12 mouse cellular contexts compared by ENCODE assay signal in genomic region chr10:60815059-60815458, GRCm38 (mm10). TPM values are rescaled to one million over a fixed set of nuclear protein-coding genes. Genes with fewer than 3 reads are reported as not detected.
DNase-seq lines count a peak whose midpoint lies in the region; ATAC-seq and TF ChIP-seq lines count a peak whose summit lies in the region.
"Had no signal": no experiment of that assay in that cellular context is flagged by ENCODE, and none has a peak within 500 bp of the region (broad histone marks: within the 10 kb centered on the region; RNA-seq: fewer than 3 reads in every experiment).

No protein-coding gene starts in this region.

- no peaks in the 10 kb centered on the region for H3K9me3 ChIP-seq in intestine, embryonic 14.5 days (ENCODE audit: control insufficient read depth, low read length)
- no peaks in the 10 kb centered on the region for H3K9me3 ChIP-seq in intestine, postnatal 0 days (ENCODE audit: control insufficient read depth)
- no peaks in the 10 kb centered on the region for H3K9me3 ChIP-seq in intestine, embryonic 16.5 days (ENCODE audit: control insufficient read depth, low read length)

- no peaks in the 10 kb centered on the region for H3K27me3 ChIP-seq in cerebellum, adult 2 months (ENCODE audit: control insufficient read depth, insufficient read depth, low read length)
- H3K27me3 ChIP-seq in intestine, embryonic 14.5 days (replicated peaks; ENCODE audit: control insufficient read depth, insufficient read depth, low read length) = no peaks in the 10 kb centered on the region
- no peaks in the 10 kb centered on the region for H3K27me3 ChIP-seq in intestine, postnatal 0 days (replicated peaks; ENCODE audit: control insufficient read depth, insufficient read depth, low read length)
- H3K27me3 ChIP-seq in C2C12 (ENCODE audit: control insufficient read depth, insufficient read depth, insufficient read length) = no peaks in the 10 kb centered on the region
- no peaks in the 10 kb centered on the region for H3K27me3 ChIP-seq in intestine, embryonic 16.5 days (replicated peaks; ENCODE audit: control insufficient read depth, insufficient read depth, low read length)
- H3K27me3 ChIP-seq: Patski had no signal

- intact Hi-C loops in gastrocnemius, postnatal 36 days (cut with DNase I) = no loop called here

- peaks cover 92% of the 10 kb centered on the region for H3K79me2 ChIP-seq in C2C12 (ENCODE audit: control insufficient read depth, insufficient read depth)

- peak overlapping the region; percentile 17; the same call in 1 of the 2 replicates for H3K27ac ChIP-seq in cerebellum, adult 2 months (ENCODE audit: insufficient read depth, low read length)
- H3K27ac ChIP-seq in intestine, embryonic 14.5 days (ENCODE audit: low read depth) = peak overlapping the region; percentile 69
- no peak overlapping the region for H3K27ac ChIP-seq in intestine, postnatal 0 days (ENCODE audit: low read depth, low read length)
- H3K27ac ChIP-seq in intestine, embryonic 16.5 days (ENCODE audit: low read length) = peak overlapping the region; percentile 72

- H3K9ac ChIP-seq in intestine, embryonic 14.5 days (ENCODE audit: low read length) = no peak overlapping the region
- H3K9ac ChIP-seq in intestine, postnatal 0 days (ENCODE audit: low read depth, low read length) = no peak overlapping the region
- 0 out of 2 replicates have a peak overlapping the region, but pooled peaks have one; percentile 45 for H3K9ac ChIP-seq in intestine, embryonic 16.5 days (ENCODE audit: low read depth, low read length)

- no peak overlapping the region for H3K4me3 ChIP-seq in cerebellum, adult 2 months (replicated peaks; ENCODE audit: insufficient read depth, low read depth, low read length)
- no peak overlapping the region for H3K4me3 ChIP-seq in intestine, embryonic 14.5 days (ENCODE audit: low read depth, low read length)
- no peak overlapping the region for H3K4me3 ChIP-seq in intestine, postnatal 0 days (ENCODE audit: low read depth, low read length)
- peak overlapping the region; percentile 19 for H3K4me3 ChIP-seq in C2C12 (ENCODE audit: insufficient read depth, poor library complexity, severe bottlenecking)
- H3K4me3 ChIP-seq in intestine, embryonic 16.5 days (ENCODE audit: low read length) = no peak overlapping the region

- H3K36me3 ChIP-seq in intestine, embryonic 14.5 days (ENCODE audit: control insufficient read depth, insufficient read depth, low read length) = no peaks in the 10 kb centered on the region
- H3K36me3 ChIP-seq in intestine, postnatal 0 days (ENCODE audit: control insufficient read depth, insufficient read depth) = no peaks in the 10 kb centered on the region
- H3K36me3 ChIP-seq in C2C12 (ENCODE audit: control insufficient read depth, insufficient read depth) = peaks cover 28% of the 10 kb centered on the region
- no peaks in the 10 kb centered on the region for H3K36me3 ChIP-seq in intestine, embryonic 16.5 days (ENCODE audit: control insufficient read depth, insufficient read depth, low read length)

- no peak for ATAC-seq in intestine, embryonic 14.5 days (replicated peaks; ENCODE audit: low FRiP score, low TSS enrichment, low read depth)
- ATAC-seq in intestine, postnatal 0 days = no peak
- no peak for ATAC-seq in intestine, embryonic 16.5 days
- ATAC-seq: forebrain, embryonic 14.5 days; inflammation-experienced regulatory T-cells, adult 6 months had no signal

- WGBS in cerebellum, adult 2 months = 39% methylated on average over 6 of the region's 6 CpGs
- 25% methylated on average over 6 of the region's 6 CpGs for WGBS in intestine, embryonic 14.5 days
- WGBS in intestine, postnatal 0 days = 42% methylated on average over 5 of the region's 6 CpGs
- whole genome bisulfite sequencing in intestine, embryonic 16.5 days = 33% methylated on average over 5 of the region's 6 CpGs

- H3ac ChIP-seq in C2C12 (ENCODE audit: control insufficient read depth, insufficient read length, low read depth) = peak overlapping the region; percentile 71

- H3K4me1 ChIP-seq in cerebellum, adult 2 months (ENCODE audit: control insufficient read depth, insufficient read depth, low read length) = peaks cover 71% of the 10 kb centered on the region
- peaks cover 70% of the 10 kb centered on the region for H3K4me1 ChIP-seq in intestine, embryonic 14.5 days (replicated peaks; ENCODE audit: control insufficient read depth, insufficient read depth, low read length)
- H3K4me1 ChIP-seq in intestine, postnatal 0 days (replicated peaks; ENCODE audit: control insufficient read depth, insufficient read depth, low read length) = peaks cover 10% of the 10 kb centered on the region
- H3K4me1 ChIP-seq in intestine, embryonic 16.5 days (ENCODE audit: control insufficient read depth, insufficient read depth, low read length) = peaks cover 73% of the 10 kb centered on the region

- H3K79me3 ChIP-seq in C2C12 (ENCODE audit: low read depth) = peaks cover 78% of the 10 kb centered on the region

- DNase-seq in cerebellum, adult 2 months = no peak
- DNase-seq in cerebellum, adult 11 months = no peak
- DNase-seq in intestine, embryonic 14.5 days (ENCODE audit: low spot score) = no peak
- no peak for DNase-seq in spleen, adult 12 weeks (ENCODE audit: low spot score)
- DNase-seq in gastrocnemius, postnatal 36 days = no peak
- DNase-seq: adrenal gland, postnatal 36 days had no signal

- TF ChIP-seq POLR2A in cerebellum, adult 2 months (IDR thresholded peaks at IDR 0.05; ENCODE audit: borderline replicate concordance, insufficient read depth, low read length) = no peak

- H3K4me2 ChIP-seq in intestine, embryonic 14.5 days (ENCODE audit: low read length) = no peak overlapping the region
- H3K4me2 ChIP-seq in intestine, postnatal 0 days (replicated peaks; ENCODE audit: low read depth) = no peak overlapping the region
- no peak overlapping the region for H3K4me2 ChIP-seq in intestine, embryonic 16.5 days (ENCODE audit: low read depth, low read length)

- TF ChIP-seq CTCF in cerebellum, adult 2 months (IDR thresholded peaks at IDR 0.05; ENCODE audit: borderline replicate concordance, insufficient read depth, low read depth, low read length) = no peak
- no peak for TF ChIP-seq CTCF in intestine, postnatal 0 days (IDR thresholded peaks at IDR 0.05; ENCODE audit: low read depth)
- TF ChIP-seq CTCF in C2C12 (IDR thresholded peaks at IDR 0.05; ENCODE audit: control insufficient read depth, insufficient read depth, insufficient read length) = no peak

TF ChIP-seq in C2C12, 6 proteins besides CTCF, POLR2A, EP300 and RAD21:
- TF ChIP-seq USF1 (IDR thresholded peaks at IDR 0.05; ENCODE audit: low read depth) (no peak), FOSL1 (IDR thresholded peaks at IDR 0.05; ENCODE audit: insufficient read depth, low read length, poor library complexity, severe bottlenecking) (no peak), MAX (IDR thresholded peaks at IDR 0.05) (no peak), MYOG (IDR thresholded peaks at IDR 0.05; ENCODE audit: control insufficient read depth, extremely low read depth, insufficient read length) (no peak), MYOD1 (IDR thresholded peaks at IDR 0.05; ENCODE audit: control insufficient read depth, insufficient read length, low read depth) (no peak), CEBPB (IDR thresholded peaks at IDR 0.05; ENCODE audit: low read depth) (no peak)
TF ChIP-seq in C2C12: peak in this region for 0.

RNA-seq across cellular contexts. Expression of gene Unc5b, which starts 16.3 kb away (rescaled TPM):
- polyA plus RNA-seq in cerebellum, adult 2 months (2012; rRNA removed) = 44.4 and 44.8 TPM in 2 replicates
- 5.0 and 5.2 TPM in 2 replicates for polyA plus RNA-seq in intestine, embryonic 14.5 days (2014; fragmentation: Nextera tagmentation; extraction: Ambion mirVana)
- 2.5 and 2.6 TPM in 2 replicates for polyA plus RNA-seq in intestine, postnatal 0 days (2015; fragmentation: Nextera tagmentation; extraction: Ambion mirVana)
- polyA plus RNA-seq in C2C12 (2012; fragmentation: generic; extraction: Trizol) = 142 TPM
- 4.3 and 4.6 TPM in 2 replicates for polyA plus RNA-seq in intestine, embryonic 16.5 days (2015; fragmentation: Nextera tagmentation; extraction: Ambion mirVana)
- total RNA-seq in gastrocnemius, postnatal 36 days (2021) = 1 to 10 TPM; 2.2 TPM
